Mouse (Mus musculus) C2C12 (cell line): ENCODE measurements around the gene Ush2a. TPM values are rescaled to one million over a fixed set of nuclear protein-coding genes. Genes with fewer than 3 reads are reported as not detected.

ENCODE experiments used
- H3K27me3 ChIP-seq: one replicate; pipeline ENCODE4 v1.6.1; 2011; ENCODE audit not compliant: control insufficient read depth, insufficient read depth, insufficient read length
- H3K36me3 ChIP-seq: one replicate; pipeline ENCODE4 v1.6.1; 2011; ENCODE audit not compliant: control insufficient read depth, insufficient read depth
- H3K4me3 ChIP-seq: one replicate; pipeline ENCODE4 v1.5.1; 2011; ENCODE audit warnings: mild to moderate bottlenecking, control low read depth; ENCODE audit not compliant: poor library complexity, insufficient read depth, severe bottlenecking
- H3K79me2 ChIP-seq: one replicate; pipeline ENCODE4 v1.6.1; 2011; ENCODE audit not compliant: control insufficient read depth, insufficient read depth
- H3K79me3 ChIP-seq: one replicate; pipeline ENCODE4 v1.6.1; 2011; ENCODE audit warnings: low read depth, control low read depth
- H3ac ChIP-seq: one replicate; pipeline ENCODE3; 2011; ENCODE audit warnings: low read depth; ENCODE audit not compliant: control insufficient read depth, insufficient read length
- CEBPB ChIP-seq: IDR thresholded peaks from one replicate; pipeline ENCODE4 v1.6.1; 2011; ENCODE audit warnings: low read depth, mild to moderate bottlenecking, control low read depth, moderate library complexity
- CTCF ChIP-seq: IDR thresholded peaks from one replicate; pipeline ENCODE4 v1.5.1; 2011; ENCODE audit not compliant: control insufficient read depth, insufficient read depth, insufficient read length
- FOSL1 ChIP-seq: IDR thresholded peaks from one replicate; pipeline ENCODE4 v1.8.0; 2011; ENCODE audit warnings: mild to moderate bottlenecking, low read length; ENCODE audit not compliant: poor library complexity, insufficient read depth, severe bottlenecking
- MAX ChIP-seq: IDR thresholded peaks from one replicate; pipeline ENCODE4 v1.6.1; 2011; ENCODE audit warnings: mild to moderate bottlenecking, control low read depth
- MYOD1 ChIP-seq: IDR thresholded peaks from one replicate; pipeline ENCODE4 v1.6.1; 2011; ENCODE audit warnings: low read depth; ENCODE audit not compliant: control insufficient read depth, insufficient read length
- MYOG ChIP-seq: IDR thresholded peaks from one replicate; pipeline ENCODE4 v1.6.1; 2011; ENCODE audit not compliant: control insufficient read depth, insufficient read length; ENCODE audit errors: extremely low read depth
- USF1 ChIP-seq: IDR thresholded peaks from one replicate; pipeline ENCODE4 v1.6.1; 2011; ENCODE audit warnings: low read depth, mild to moderate bottlenecking, control low read depth, moderate library complexity
- polyA plus RNA-seq: library from polyadenylated mRNA; unstranded; fragments of >200 nt; fragmentation: generic; extraction: Trizol; gene quantifications from one replicate; pipeline ENCODE4 v1.2.1, GENCODE M21; 2012; ENCODE audit warnings: missing spikeins

Ush2a gene
- polyA plus RNA-seq, 1 experiment: not detected

GRCm38 (mm10) chr1:188770828-188771227 lies 509.0 kb downstream of the Ush2a start:
- no peak for TF ChIP-seq MYOD1
- TF ChIP-seq MYOG: no peak
- TF ChIP-seq CEBPB: no peak
- TF ChIP-seq CTCF: no peak
- TF ChIP-seq MAX: no peak
- TF ChIP-seq FOSL1: no peak
- no peak for TF ChIP-seq USF1
- no peak overlapping the region for H3K4me3 ChIP-seq
- H3K27me3 ChIP-seq: no peaks in the 10 kb centered on the region
- no peaks in the 10 kb centered on the region for H3K79me2 ChIP-seq
- H3K36me3 ChIP-seq: no peaks in the 10 kb centered on the region
- no peaks in the 10 kb centered on the region for H3K79me3 ChIP-seq
- no peak overlapping the region for H3ac ChIP-seq

GRCm38 (mm10) chr1:188772516-188773229 lies 510.9 kb downstream of the Ush2a start:
- TF ChIP-seq USF1 (no peak), MYOD1 (no peak), CEBPB (no peak), MAX (no peak), CTCF (no peak), MYOG (no peak), FOSL1 (no peak)
- Histone ChIP-seq H3K4me3 (no peak overlapping the region), H3K27me3 (no peaks in the 10 kb centered on the region), H3K79me2 (no peaks in the 10 kb centered on the region), H3K36me3 (no peaks in the 10 kb centered on the region), H3K79me3 (no peaks in the 10 kb centered on the region), H3ac (no peak overlapping the region)

GRCm38 (mm10) chr1:188773631-188774030 lies 511.8 kb downstream of the Ush2a start:
- Histone ChIP-seq H3K79me2 (no peaks in the 10 kb centered on the region), H3K27me3 (no peaks in the 10 kb centered on the region), H3K4me3 (no peak overlapping the region), H3K79me3 (no peaks in the 10 kb centered on the region), H3K36me3 (no peaks in the 10 kb centered on the region), H3ac (no peak overlapping the region)
- no peak for TF ChIP-seq USF1
- TF ChIP-seq CTCF: no peak
- TF ChIP-seq MYOD1: no peak
- TF ChIP-seq CEBPB: no peak
- no peak for TF ChIP-seq FOSL1
- no peak for TF ChIP-seq MAX
- no peak for TF ChIP-seq MYOG

- no peaks in the 10 kb centered on the region for H3K79me2 ChIP-seq
- no peak for TF ChIP-seq MYOD1
- no peak for TF ChIP-seq CTCF
- TF ChIP-seq MYOG: no peak
- TF ChIP-seq FOSL1: no peak
- TF ChIP-seq CEBPB: no peak
- TF ChIP-seq USF1: no peak
- no peak for TF ChIP-seq MAX
- no peaks in the 10 kb centered on the region for H3K27me3 ChIP-seq
- no peak overlapping the region for H3K4me3 ChIP-seq
- H3K36me3 ChIP-seq: no peaks in the 10 kb centered on the region
- H3K79me3 ChIP-seq: no peaks in the 10 kb centered on the region
- H3ac ChIP-seq: no peak overlapping the region
Measured at GRCm38 (mm10) chr1:188777556-188778161, 515.8 kb downstream of the Ush2a start.

GRCm38 (mm10) chr1:188785056-188785455 lies 523.2 kb downstream of the Ush2a start:
- H3K4me3 ChIP-seq: no peak overlapping the region
- no peaks in the 10 kb centered on the region for H3K79me3 ChIP-seq
- H3K79me2 ChIP-seq: no peaks in the 10 kb centered on the region

More at GRCm38 (mm10) chr1:188785056-188785455, 523.2 kb downstream of the Ush2a start:
- Histone ChIP-seq H3ac (no peak overlapping the region), H3K27me3 (no peaks in the 10 kb centered on the region), H3K36me3 (no peaks in the 10 kb centered on the region)
- no peak for TF ChIP-seq MYOG
- TF ChIP-seq MYOD1: no peak
- TF ChIP-seq USF1: no peak
- no peak for TF ChIP-seq CEBPB
- TF ChIP-seq FOSL1: no peak
- no peak for TF ChIP-seq CTCF
- TF ChIP-seq MAX: no peak
